Mouse (Mus musculus) embryonic fibroblast, embryonic 13.5 days (primary cell): ENCODE data around the gene Trim38.

Source experiments
- CTCF ChIP-seq: IDR thresholded peaks from 2 replicates; pipeline ENCODE4 v1.5.1; 2011; ENCODE audit warnings: mild to moderate bottlenecking, control low read depth, low read length, moderate library complexity, borderline replicate concordance; ENCODE audit not compliant: insufficient read depth
- POLR2A ChIP-seq: IDR thresholded peaks from 2 replicates; pipeline ENCODE4 v1.6.1; 2011; ENCODE audit warnings: low read depth, mild to moderate bottlenecking, control low read depth, low read length, moderate library complexity

- TF ChIP-seq POLR2A: peak; percentile 76
- no peak for TF ChIP-seq CTCF
These were observed 25.0 kb upstream of the Trim38 start for GRCm38 (mm10) chr13:23744421-23745380.
